Mouse (Mus musculus) forebrain, postnatal 0 days (tissue): ENCODE data around the gene Pou1f1. TPM values are rescaled to one million over a fixed set of nuclear protein-coding genes. Genes with fewer than 3 reads are reported as not detected.
A peak's percentile ranks its signal among the peaks of the same experiment; 100 is the strongest.

Experiments
- ATAC-seq: fragments of 200-750 bp; cut with Nextera tagmentation; 2 replicates; pipeline ENCODE4 v1.8.0; 2017; ENCODE audit warnings: mild to moderate bottlenecking, moderate library complexity
- DNase-seq: peaks from one replicate; pipeline ENCODE4 v3.0.0-alpha.2; 2015
- H3K27ac ChIP-seq: fragments of 300-500 bp; sonication (generic); 2 replicates; pipeline ENCODE4 v1.5.1; 2014; ENCODE audit warnings: low read depth, mild to moderate bottlenecking, antibody characterized with exemption, low read length, moderate library complexity, mixed read lengths
- H3K27me3 ChIP-seq: fragments of 300-500 bp; sonication (generic); 2 replicates; pipeline ENCODE4 v1.6.1; 2014; ENCODE audit warnings: mild to moderate bottlenecking, low read length, mixed read lengths; ENCODE audit not compliant: insufficient read depth
- H3K36me3 ChIP-seq: fragments of 300-500 bp; sonication (generic); 2 replicates; pipeline ENCODE4 v1.6.1; 2014; ENCODE audit warnings: mild to moderate bottlenecking, moderate library complexity; ENCODE audit not compliant: insufficient read depth
- H3K4me1 ChIP-seq: fragments of 300-500 bp; sonication (generic); 2 replicates; pipeline ENCODE4 v1.6.1; 2014; ENCODE audit warnings: antibody characterized with exemption; ENCODE audit not compliant: insufficient read depth
- H3K4me2 ChIP-seq: fragments of 300-500 bp; sonication (generic); 2 replicates; pipeline ENCODE4 v1.6.1; 2014; ENCODE audit warnings: low read depth, mild to moderate bottlenecking, moderate library complexity
- H3K4me3 ChIP-seq: fragments of 300-500 bp; sonication (generic); 2 replicates; pipeline ENCODE4 v1.5.1; 2014; ENCODE audit warnings: low read depth, low read length, mixed read lengths
- H3K9ac ChIP-seq: fragments of 300-500 bp; sonication (generic); 2 replicates; pipeline ENCODE4 v1.6.1; 2014; ENCODE audit warnings: mild to moderate bottlenecking
- H3K9me3 ChIP-seq: fragments of 300-500 bp; sonication (generic); 2 replicates; pipeline ENCODE4 v1.6.1; 2016; ENCODE audit warnings: low read length
- CTCF ChIP-seq: sonication (generic); IDR thresholded peaks from 2 replicates; pipeline ENCODE4 v1.5.1; 2016; ENCODE audit warnings: antibody characterized with exemption, control low read depth, low read depth
- WGBS: fragments of 180-500 bp; shearing (Covaris S2); extraction: QIAGEN DNeasy Blood & Tissue Kit; methylation state at CpG from one replicate; pipeline ENCODE4 v1.1.7; 2014; 5-methylcytosine and 5-hydroxymethylcytosine counted together
- polyA plus RNA-seq: library from polyadenylated mRNA; unstranded; fragments of >200 nt; fragmentation: Nextera tagmentation; extraction: Ambion mirVana; gene quantifications from 2 replicates; pipeline ENCODE4 v1.2.1, GENCODE M21; 2015
- total RNA-seq: library from RNA; depleted of rRNA; stranded (reverse); fragments of >200 nt; gene quantifications from 2 replicates; pipeline ENCODE4 v1.2.3, GENCODE M21; 2014; rRNA removed

Pou1f1 gene
- total RNA-seq = not detected in 2 replicates
- not detected in 2 replicates for polyA plus RNA-seq

GRCm38 (mm10) chr16:65520211-65520610, at the start of gene Pou1f1:
Gene Pou1f1, plus strand, starts transcription at chr16:65520511.
- no peak for ATAC-seq
- WGBS = 85% methylated on average over 6 of the region's 6 CpGs

GRCm38 (mm10) chr16:65470650-65471049, 49.7 kb upstream of the Pou1f1 start:
- Histone ChIP-seq H3K4me3 (no peak overlapping the region), H3K27me3 (no peaks in the 10 kb centered on the region), H3K4me1 (no peaks in the 10 kb centered on the region), H3K36me3 (no peaks in the 10 kb centered on the region), H3K4me2 (no peak overlapping the region), H3K9ac (no peak overlapping the region), H3K9me3 (no peaks in the 10 kb centered on the region), H3K27ac (no peak overlapping the region)
- TF ChIP-seq CTCF = no peak
- WGBS = 83% methylated on average over 4 of the region's 4 CpGs
- ATAC-seq = no peak
- no peak for DNase-seq

More at GRCm38 (mm10) chr16:65520211-65520610, at the start of gene Pou1f1:
- no peak within 1 kb of the TSS for H3K4me3 ChIP-seq
- H3K36me3 ChIP-seq = no peaks in the 10 kb centered on the region
- no peak within 1 kb of the TSS for H3K4me2 ChIP-seq
- H3K9me3 ChIP-seq = no peaks in the 10 kb centered on the region
- H3K4me1 ChIP-seq = no peaks in the 10 kb centered on the region
- no peak within 1 kb of the TSS for H3K9ac ChIP-seq
- no peak within 1 kb of the TSS for H3K27ac ChIP-seq
- no peak for DNase-seq
- no peaks in the 10 kb centered on the region for H3K27me3 ChIP-seq
- no peak for TF ChIP-seq CTCF

GRCm38 (mm10) chr16:65472472-65473001, 47.8 kb upstream of the Pou1f1 start:
- Histone ChIP-seq H3K4me1 (no peaks in the 10 kb centered on the region), H3K27me3 (no peaks in the 10 kb centered on the region), H3K9me3 (no peaks in the 10 kb centered on the region), H3K36me3 (no peaks in the 10 kb centered on the region), H3K4me2 (no peak overlapping the region), H3K9ac (no peak overlapping the region), H3K27ac (no peak overlapping the region), H3K4me3 (no peak overlapping the region)
- peak; percentile 55; the same call in 1 of the 2 replicates for ATAC-seq
- 16% methylated on average over 5 of the region's 5 CpGs for WGBS
- peak; percentile 89 for TF ChIP-seq CTCF
- DNase-seq = peak; percentile 69

GRCm38 (mm10) chr16:65485726-65486125, 34.6 kb upstream of the Pou1f1 start:
- no peak overlapping the region for H3K27ac ChIP-seq
- H3K9ac ChIP-seq = no peak overlapping the region
- WGBS = 83% methylated on average over 6 of the region's 6 CpGs
- no peak overlapping the region for H3K4me2 ChIP-seq
- H3K4me1 ChIP-seq = no peaks in the 10 kb centered on the region
- no peaks in the 10 kb centered on the region for H3K9me3 ChIP-seq
- no peaks in the 10 kb centered on the region for H3K36me3 ChIP-seq
- no peak for TF ChIP-seq CTCF
- no peak for ATAC-seq
- H3K4me3 ChIP-seq = no peak overlapping the region
- H3K27me3 ChIP-seq = no peaks in the 10 kb centered on the region
- no peak for DNase-seq

- H3K4me2 ChIP-seq = no peak overlapping the region
- ATAC-seq = no peak
- TF ChIP-seq CTCF = no peak
Measured at GRCm38 (mm10) chr16:65496030-65496429, 24.3 kb upstream of the Pou1f1 start.

DNA sequence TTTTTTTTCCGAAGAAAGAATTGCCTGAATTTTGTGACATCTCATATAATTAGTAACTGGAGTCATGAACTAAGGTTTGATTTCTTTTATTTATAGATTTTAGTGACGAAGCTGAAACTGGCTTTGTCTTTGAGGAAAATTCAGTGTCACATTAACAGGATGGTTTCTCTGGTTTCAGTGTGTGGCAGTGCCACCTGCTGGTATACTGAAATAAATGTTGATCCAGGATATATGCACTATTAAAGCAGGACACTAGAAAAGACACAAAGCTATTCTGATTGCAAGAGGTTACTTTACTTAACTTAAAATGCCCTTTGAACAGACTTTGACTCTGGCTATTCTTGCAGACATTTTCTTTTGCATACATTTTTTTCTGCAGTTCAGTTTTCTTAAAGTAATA, 23.3 kb upstream of the Pou1f1 start:
- Histone ChIP-seq H3K36me3 (no peaks in the 10 kb centered on the region), H3K4me1 (no peaks in the 10 kb centered on the region), H3K4me3 (no peak overlapping the region), H3K27ac (no peak overlapping the region), H3K27me3 (no peaks in the 10 kb centered on the region), H3K4me2 (no peak overlapping the region), H3K9me3 (no peaks in the 10 kb centered on the region), H3K9ac (no peak overlapping the region)
- peak; percentile 82 for TF ChIP-seq CTCF
- DNase-seq (peak; percentile 77), ATAC-seq (peak; percentile 74)
- 33% methylated on average over 2 of the region's 2 CpGs for WGBS

More at GRCm38 (mm10) chr16:65496030-65496429, 24.3 kb upstream of the Pou1f1 start:
- Histone ChIP-seq H3K4me3 (no peak overlapping the region), H3K9ac (no peak overlapping the region), H3K9me3 (no peaks in the 10 kb centered on the region), H3K4me1 (no peaks in the 10 kb centered on the region), H3K27ac (no peak overlapping the region), H3K36me3 (no peaks in the 10 kb centered on the region), H3K27me3 (no peaks in the 10 kb centered on the region)
- no peak for DNase-seq
- WGBS = 79% methylated on average over 5 of the region's 5 CpGs

DNA sequence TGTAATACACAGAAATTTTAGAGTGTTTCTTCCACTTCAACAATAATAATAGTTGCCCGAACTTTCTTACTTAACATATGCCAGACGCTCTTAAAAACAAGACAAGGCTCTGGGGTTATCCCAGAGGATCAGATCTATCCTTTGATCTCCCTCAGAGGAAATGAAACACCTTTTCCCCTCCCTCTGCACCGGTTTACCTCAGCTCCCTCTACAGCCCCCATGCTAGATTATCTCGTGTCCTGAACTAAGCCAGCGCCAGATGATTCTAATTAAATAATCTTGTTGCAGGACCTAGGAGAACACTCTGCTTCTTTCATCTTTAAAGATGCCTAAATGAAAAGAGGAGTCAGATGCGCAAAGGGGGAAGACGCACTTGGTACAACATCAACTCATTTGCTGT, 6.1 kb upstream of the Pou1f1 start:
- no peak for ATAC-seq
- WGBS = 76% methylated on average over 7 of the region's 7 CpGs
- H3K9ac ChIP-seq = no peak overlapping the region

More for the DNA sequence above, 6.1 kb upstream of the Pou1f1 start:
- Histone ChIP-seq H3K27ac (no peak overlapping the region), H3K4me2 (no peak overlapping the region), H3K9me3 (no peaks in the 10 kb centered on the region), H3K27me3 (no peaks in the 10 kb centered on the region), H3K36me3 (no peaks in the 10 kb centered on the region), H3K4me1 (no peaks in the 10 kb centered on the region), H3K4me3 (no peak overlapping the region)
- DNase-seq = no peak
- no peak for TF ChIP-seq CTCF
